ENCODE assay signal across 7 mouse cellular contexts in the genomic region with DNA sequence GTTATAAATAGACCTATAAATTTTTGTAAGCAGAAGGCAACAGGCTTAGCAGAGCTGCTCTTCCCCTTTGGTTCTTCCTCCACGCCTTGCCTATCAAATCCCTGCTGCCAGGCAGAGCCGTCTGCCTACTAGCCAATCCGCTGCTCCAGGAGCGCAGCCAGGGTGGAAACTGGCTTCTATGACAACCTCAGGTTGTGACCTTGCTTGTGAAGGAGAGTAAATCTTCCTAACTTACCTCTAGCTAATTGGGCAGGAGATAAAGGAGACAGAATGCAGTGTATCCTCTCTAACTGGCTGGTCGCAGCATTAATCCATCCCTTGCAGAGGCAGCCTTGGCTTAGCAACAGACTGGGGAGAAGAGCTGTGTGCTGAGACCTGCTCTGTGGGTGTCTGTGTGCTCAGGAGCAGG. TPM values are rescaled to one million over a fixed set of nuclear protein-coding genes. Genes with fewer than 3 reads are reported as not detected.
DNase-seq lines count a peak whose midpoint lies in the region; ATAC-seq lines count a peak whose summit lies in the region.

No protein-coding gene starts in this region.

- H3K9ac ChIP-seq in midbrain, embryonic 16.5 days (ENCODE audit: low read depth, low read length), result peak overlapping the region; percentile 31
- H3K9ac ChIP-seq in intestine, embryonic 15.5 days, result no peak overlapping the region

- ATAC-seq in midbrain, embryonic 16.5 days, result peak; percentile 49; the same call in 1 of the 2 replicates
- ATAC-seq in intestine, embryonic 15.5 days, result peak; percentile 39; the same call in 1 of the 2 replicates

- no peak overlapping the region for H3K4me3 ChIP-seq in midbrain, embryonic 16.5 days (ENCODE audit: low read depth, low read length)
- no peak overlapping the region for H3K4me3 ChIP-seq in midbrain, embryonic 10.5 days
- H3K4me3 ChIP-seq in intestine, embryonic 15.5 days (replicated peaks), result no peak overlapping the region

- 34% methylated on average over 5 of the region's 5 CpGs for WGBS in midbrain, embryonic 16.5 days
- WGBS in midbrain, embryonic 10.5 days, result 44% methylated on average over 5 of the region's 5 CpGs
- 15% methylated on average over 5 of the region's 5 CpGs for WGBS in intestine, embryonic 15.5 days

- no peak for DNase-seq in midbrain, embryonic 10.5 days (ENCODE audit: low spot score)
- peak; percentile 52 to 74 for DNase-seq in frontal cortex, postnatal 10 days (ENCODE audit: low spot score in 2 of 2)
- peak; percentile 57 to 58 for DNase-seq in left cerebral cortex, adult 9 months (ENCODE audit: low spot score in 2 of 2)
- peak; percentile 49 for DNase-seq in ovary, postnatal 36 days (ENCODE audit: low spot score)
- no peak for DNase-seq in thymus, postnatal 4 days

- no peaks in the 10 kb centered on the region for H3K9me3 ChIP-seq in midbrain, embryonic 16.5 days (replicated peaks; ENCODE audit: control insufficient read depth, low read length, poor library complexity, severe bottlenecking)
- H3K9me3 ChIP-seq in midbrain, embryonic 10.5 days (replicated peaks), result no peaks in the 10 kb centered on the region
- no peaks in the 10 kb centered on the region for H3K9me3 ChIP-seq in intestine, embryonic 15.5 days

- no peak overlapping the region for H3K4me2 ChIP-seq in midbrain, embryonic 16.5 days (ENCODE audit: low read length)
- no peak overlapping the region for H3K4me2 ChIP-seq in intestine, embryonic 15.5 days (replicated peaks)

- H3K27ac ChIP-seq in midbrain, embryonic 16.5 days (ENCODE audit: low read length), result peak overlapping the region; percentile 56; the same call in 1 of the 2 replicates
- no peak overlapping the region for H3K27ac ChIP-seq in midbrain, embryonic 10.5 days (replicated peaks)
- H3K27ac ChIP-seq in intestine, embryonic 15.5 days, result no peak overlapping the region

- H3K27me3 ChIP-seq in midbrain, embryonic 16.5 days (ENCODE audit: control insufficient read depth, insufficient read depth, low read depth, low read length), result no peaks in the 10 kb centered on the region
- H3K27me3 ChIP-seq in midbrain, embryonic 10.5 days (ENCODE audit: low read depth, poor library complexity, severe bottlenecking), result no peaks in the 10 kb centered on the region
- no peaks in the 10 kb centered on the region for H3K27me3 ChIP-seq in intestine, embryonic 15.5 days (replicated peaks)

- no peaks in the 10 kb centered on the region for H3K36me3 ChIP-seq in midbrain, embryonic 16.5 days (ENCODE audit: control insufficient read depth, insufficient read depth, low read length)
- no peaks in the 10 kb centered on the region for H3K36me3 ChIP-seq in midbrain, embryonic 10.5 days
- H3K36me3 ChIP-seq in intestine, embryonic 15.5 days, result no peaks in the 10 kb centered on the region

- H3K4me1 ChIP-seq in midbrain, embryonic 16.5 days (ENCODE audit: control insufficient read depth, insufficient read depth, low read length), result peaks cover 9% of the 10 kb centered on the region
- peaks cover 9% of the 10 kb centered on the region; the same call in 1 of the 2 replicates for H3K4me1 ChIP-seq in midbrain, embryonic 10.5 days
- H3K4me1 ChIP-seq in intestine, embryonic 15.5 days (replicated peaks), result peaks cover 9% of the 10 kb centered on the region

RNA-seq across cellular contexts. Expression of a gene that starts 29.7 kb away (rescaled TPM):
- polyA plus RNA-seq in midbrain, embryonic 16.5 days (2015; fragmentation: Nextera tagmentation; extraction: Ambion mirVana), result 209 and 213 TPM in 2 replicates
- polyA plus RNA-seq in midbrain, embryonic 10.5 days (2016; fragmentation: Nextera tagmentation; extraction: Ambion mirVana), result 161 and 172 TPM in 2 replicates
- polyA plus RNA-seq in intestine, embryonic 15.5 days (2015; fragmentation: Nextera tagmentation; extraction: Ambion mirVana), result 129 and 138 TPM in 2 replicates

RNA-seq across cellular contexts. Expression of a gene that starts 29.8 kb away (rescaled TPM):
- 30.9 and 32.7 TPM in 2 replicates for polyA plus RNA-seq in midbrain, embryonic 16.5 days (2015; fragmentation: Nextera tagmentation; extraction: Ambion mirVana)
- 50.0 and 52.2 TPM in 2 replicates for polyA plus RNA-seq in midbrain, embryonic 10.5 days (2016; fragmentation: Nextera tagmentation; extraction: Ambion mirVana)
- polyA plus RNA-seq in intestine, embryonic 15.5 days (2015; fragmentation: Nextera tagmentation; extraction: Ambion mirVana), result 55.2 and 57.4 TPM in 2 replicates

RNA-seq across cellular contexts. Expression of a gene that starts 52.4 kb away (rescaled TPM):
- 14.4 and 14.5 TPM in 2 replicates for polyA plus RNA-seq in midbrain, embryonic 16.5 days (2015; fragmentation: Nextera tagmentation; extraction: Ambion mirVana)
- polyA plus RNA-seq in midbrain, embryonic 10.5 days (2016; fragmentation: Nextera tagmentation; extraction: Ambion mirVana), result 8.5 and 8.9 TPM in 2 replicates
- polyA plus RNA-seq in intestine, embryonic 15.5 days (2015; fragmentation: Nextera tagmentation; extraction: Ambion mirVana), result 9.2 and 10.7 TPM in 2 replicates

Comparison
In these comparisons a context has a peak if more than half of its experiments do, and no peak if none do; other contexts are left out.
1. DNase-seq: peak in frontal cortex, postnatal 10 days (2 of 2), left cerebral cortex, adult 9 months (2 of 2) and ovary, postnatal 36 days (single experiment); none in midbrain, embryonic 10.5 days (single experiment) and thymus, postnatal 4 days (single experiment).